Mouse (Mus musculus): ENCODE measurements at regions not wholly inside any gene's neighbourhood (a gene's known extent, or its start where the extent isn't known, plus 50 kb on each side); places are given as distances from the start of the nearest gene placed in this dataset.

DNA sequence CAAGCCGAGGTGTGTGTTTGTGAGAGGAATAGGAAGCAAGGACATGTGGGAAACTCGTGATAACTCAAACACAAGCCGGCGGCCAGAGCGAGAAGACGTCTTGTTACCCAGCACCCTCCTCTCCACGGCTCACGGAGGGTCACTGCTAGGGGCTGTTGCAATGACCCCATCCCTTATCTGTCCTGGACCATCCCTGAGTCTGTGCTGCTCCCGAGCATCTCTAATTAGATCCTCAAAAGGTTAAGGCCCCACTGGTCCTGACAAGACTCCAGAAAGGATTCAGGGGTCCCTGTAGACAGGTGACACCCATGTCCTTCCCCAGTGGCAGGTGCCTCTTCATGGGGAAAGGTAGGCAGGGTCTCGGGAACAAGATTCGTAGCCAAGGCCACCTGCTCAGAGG is 212.6 kb downstream of the Gm26897 start:
- Histone ChIP-seq H3K4me2 (no peak overlapping the region), H3K4me3 (replicated peaks) (no peak overlapping the region), H3K27ac (no peak overlapping the region), H3K36me3 (no peaks in the 10 kb centered on the region), H3K4me1 (replicated peaks) (peaks cover 11% of the 10 kb centered on the region; the same call in 1 of the 2 replicates), H3K9me3 (no peaks in the 10 kb centered on the region), H3K9ac (replicated peaks) (no peak overlapping the region), H3K27me3 (peaks cover 52% of the 10 kb centered on the region)
- no peak for ATAC-seq (ENCODE audit: insufficient number of reproducible peaks, insufficient read depth, low FRiP score, low TSS enrichment, low read depth)
- 89% methylated on average over 11 of the region's 11 CpGs for WGBS

DNA sequence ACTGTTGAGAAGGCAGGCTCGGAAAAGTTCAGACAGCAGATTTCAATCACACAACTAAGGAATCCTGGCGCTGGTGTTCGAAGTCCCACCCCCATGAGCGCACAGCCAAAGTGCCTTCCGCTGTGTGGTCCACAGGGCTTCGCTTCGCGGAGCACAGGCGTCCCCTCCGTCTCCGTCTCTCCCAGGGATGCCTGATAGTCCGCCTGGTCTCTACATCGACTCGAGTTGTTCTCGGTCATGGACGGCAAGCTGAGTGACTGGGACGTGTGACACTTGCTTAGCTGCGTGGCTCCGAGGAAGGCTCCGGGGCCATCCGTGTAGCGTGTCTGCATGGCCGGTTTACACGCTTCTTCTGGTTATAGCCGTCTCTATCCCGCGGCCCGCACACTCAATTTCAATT is 224.0 kb downstream of the Gm26897 start:
- Histone ChIP-seq H3K9me3 (no peaks in the 10 kb centered on the region), H3K4me1 (replicated peaks) (no peaks in the 10 kb centered on the region), H3K36me3 (no peaks in the 10 kb centered on the region), H3K9ac (replicated peaks) (no peak overlapping the region), H3K27ac (no peak overlapping the region), H3K4me3 (replicated peaks) (no peak overlapping the region), H3K27me3 (peaks cover 39% of the 10 kb centered on the region), H3K4me2 (no peak overlapping the region)
- no peak for ATAC-seq (ENCODE audit: insufficient number of reproducible peaks, insufficient read depth, low FRiP score, low TSS enrichment, low read depth)
- 72% methylated on average over 28 of the region's 28 CpGs for WGBS

DNA sequence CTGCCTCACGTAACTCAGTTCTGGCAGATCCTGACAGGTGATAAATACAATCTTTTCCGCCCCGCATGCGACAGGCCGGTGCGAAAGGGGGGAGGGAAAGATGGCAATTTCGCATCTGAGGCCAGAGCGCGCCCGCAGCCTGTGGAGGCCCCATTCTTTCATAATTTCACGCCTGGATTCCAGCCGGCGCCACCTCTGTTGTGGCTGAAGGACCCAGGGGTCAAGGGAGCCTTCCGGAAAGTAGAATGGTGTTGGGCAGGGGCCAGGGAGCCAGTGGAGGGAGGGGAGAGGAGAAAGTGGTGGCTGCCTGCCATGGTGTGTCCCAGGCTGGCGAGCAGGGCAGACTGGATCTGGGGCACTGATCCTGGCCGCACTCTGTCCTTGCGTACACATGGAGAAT is 224.5 kb downstream of the Gm26897 start:
- Histone ChIP-seq H3K4me3 (replicated peaks) (no peak overlapping the region), H3K36me3 (no peaks in the 10 kb centered on the region), H3K4me1 (replicated peaks) (no peaks in the 10 kb centered on the region), H3K9me3 (no peaks in the 10 kb centered on the region), H3K9ac (replicated peaks) (no peak overlapping the region), H3K27ac (no peak overlapping the region), H3K27me3 (peaks cover 39% of the 10 kb centered on the region), H3K4me2 (no peak overlapping the region; the same call in 1 of the 2 replicates)
- 70% methylated on average over 17 of the region's 17 CpGs for WGBS
- ATAC-seq (ENCODE audit: insufficient number of reproducible peaks, insufficient read depth, low FRiP score, low TSS enrichment, low read depth) = no peak

DNA sequence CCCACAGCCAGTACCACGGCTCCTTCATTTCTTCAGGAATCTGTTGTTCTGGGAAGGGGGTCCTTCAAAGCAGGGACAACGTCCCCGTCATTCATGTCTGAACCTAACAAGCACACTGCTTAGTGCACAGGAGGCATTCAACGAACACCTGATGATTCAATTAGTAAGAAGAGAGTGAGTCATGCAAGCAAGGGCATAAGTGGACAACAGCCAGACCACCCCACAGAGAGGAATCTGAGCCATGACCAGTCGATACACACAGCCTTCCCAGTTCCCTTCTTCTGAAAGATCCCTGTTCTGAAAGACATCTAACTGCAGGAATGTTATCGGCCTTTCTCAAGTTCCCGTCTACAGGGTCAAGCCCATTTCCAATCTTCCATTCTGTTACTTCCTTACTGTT is 231.6 kb downstream of the Gm26897 start:
- H3K27ac ChIP-seq = no peak overlapping the region
- no peak overlapping the region for H3K4me2 ChIP-seq
- peaks cover 9% of the 10 kb centered on the region; the same call in 1 of the 2 replicates for H3K27me3 ChIP-seq
- ATAC-seq (ENCODE audit: insufficient number of reproducible peaks, insufficient read depth, low FRiP score, low TSS enrichment, low read depth) = no peak
- no peak overlapping the region for H3K9ac ChIP-seq (replicated peaks)
- no peaks in the 10 kb centered on the region for H3K4me1 ChIP-seq (replicated peaks)
- no peak overlapping the region for H3K4me3 ChIP-seq (replicated peaks)
- no peaks in the 10 kb centered on the region for H3K36me3 ChIP-seq
- WGBS = 87% methylated on average over 7 of the region's 7 CpGs
- H3K9me3 ChIP-seq = no peaks in the 10 kb centered on the region

DNA sequence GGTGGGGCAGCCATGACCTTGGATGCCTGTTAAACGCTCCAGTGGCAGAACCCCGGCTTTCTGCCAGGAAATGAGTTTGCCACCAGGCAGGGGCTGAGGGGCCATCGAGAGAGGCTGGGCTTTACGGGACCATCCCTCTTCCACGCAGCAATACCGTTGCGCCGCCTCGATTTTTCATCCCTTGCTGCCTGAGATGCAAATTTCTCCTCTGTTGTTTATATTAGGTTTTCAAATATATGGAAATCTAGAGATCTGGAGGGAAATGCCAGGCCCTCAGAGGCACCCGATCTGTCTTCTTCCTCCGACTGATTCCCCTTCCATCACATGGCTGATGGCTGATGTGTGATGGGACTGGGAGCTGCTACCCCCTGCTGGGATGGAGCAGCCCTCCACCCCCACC is 234.4 kb downstream of the Gm26897 start:
- H3K27ac ChIP-seq = no peak overlapping the region
- peaks cover 15% of the 10 kb centered on the region; the same call in 1 of the 2 replicates for H3K27me3 ChIP-seq
- no peaks in the 10 kb centered on the region for H3K9me3 ChIP-seq
- ATAC-seq (ENCODE audit: insufficient number of reproducible peaks, insufficient read depth, low FRiP score, low TSS enrichment, low read depth) = no peak
- H3K4me3 ChIP-seq (replicated peaks) = no peak overlapping the region
- no peaks in the 10 kb centered on the region for H3K4me1 ChIP-seq (replicated peaks)
- H3K4me2 ChIP-seq = no peak overlapping the region
- no peaks in the 10 kb centered on the region for H3K36me3 ChIP-seq
- WGBS = 68% methylated on average over 11 of the region's 11 CpGs
- H3K9ac ChIP-seq (replicated peaks) = no peak overlapping the region

DNA sequence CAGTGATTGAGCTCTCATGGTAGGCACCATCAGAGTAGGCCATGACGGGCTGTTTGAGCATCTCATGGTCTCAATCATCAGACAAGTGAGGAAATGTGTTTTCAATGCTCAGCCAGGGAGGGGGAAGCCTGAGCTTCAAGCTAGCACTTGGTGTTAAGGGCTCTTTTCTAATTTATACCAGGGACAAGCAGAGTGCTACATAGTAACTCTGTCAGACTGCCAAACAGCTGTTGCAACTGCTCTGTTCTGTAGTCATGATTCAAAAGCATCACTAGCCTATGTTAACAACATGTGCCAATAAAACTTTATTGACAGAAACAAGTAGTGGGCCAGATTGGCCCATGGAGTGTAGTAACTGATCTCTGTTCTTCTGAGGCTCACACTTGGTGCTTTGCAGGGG is 235.0 kb downstream of the Gm26897 start:
- H3K4me1 ChIP-seq (replicated peaks) = no peaks in the 10 kb centered on the region
- no peak overlapping the region for H3K4me3 ChIP-seq (replicated peaks)
- H3K27me3 ChIP-seq = peaks cover 16% of the 10 kb centered on the region; the same call in 1 of the 2 replicates
- H3K4me2 ChIP-seq = no peak overlapping the region
- no peaks in the 10 kb centered on the region for H3K36me3 ChIP-seq
- no peaks in the 10 kb centered on the region for H3K9me3 ChIP-seq
- 63% methylated on average over 1 of the region's 1 CpGs for WGBS
- ATAC-seq (ENCODE audit: insufficient number of reproducible peaks, insufficient read depth, low FRiP score, low TSS enrichment, low read depth) = no peak
- no peak overlapping the region for H3K27ac ChIP-seq
- H3K9ac ChIP-seq (replicated peaks) = no peak overlapping the region

DNA sequence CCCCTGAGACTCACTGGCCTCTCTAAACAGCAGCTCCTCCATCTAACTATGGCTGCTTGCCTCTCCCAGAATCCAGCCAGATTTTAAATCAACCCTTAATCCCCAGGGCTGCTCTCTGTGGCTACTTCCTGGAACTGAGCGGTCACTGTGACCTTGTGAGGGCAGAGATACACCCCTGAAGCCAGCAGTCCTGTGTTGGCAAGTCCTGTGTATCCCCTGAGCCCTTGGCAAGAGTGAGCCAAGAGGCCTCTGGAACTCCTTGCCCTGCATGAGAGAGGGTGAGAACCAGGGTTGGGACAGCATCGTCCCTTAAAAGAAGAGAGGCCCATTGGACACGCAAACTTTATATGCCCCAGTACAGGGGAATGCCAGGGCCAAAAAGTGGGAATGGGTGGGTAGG is 237.5 kb downstream of the Gm26897 start:
- H3K4me3 ChIP-seq (replicated peaks) = no peak overlapping the region
- 75% methylated on average over 3 of the region's 3 CpGs for WGBS
- H3K27ac ChIP-seq = no peak overlapping the region
- no peak for ATAC-seq (ENCODE audit: insufficient number of reproducible peaks, insufficient read depth, low FRiP score, low TSS enrichment, low read depth)
- H3K4me1 ChIP-seq (replicated peaks) = no peaks in the 10 kb centered on the region
- peaks cover 10% of the 10 kb centered on the region; the same call in 1 of the 2 replicates for H3K9me3 ChIP-seq
- no peak overlapping the region for H3K9ac ChIP-seq (replicated peaks)
- no peaks in the 10 kb centered on the region for H3K36me3 ChIP-seq
- H3K4me2 ChIP-seq = no peak overlapping the region
- H3K27me3 ChIP-seq = peaks cover 16% of the 10 kb centered on the region; the same call in 1 of the 2 replicates

DNA sequence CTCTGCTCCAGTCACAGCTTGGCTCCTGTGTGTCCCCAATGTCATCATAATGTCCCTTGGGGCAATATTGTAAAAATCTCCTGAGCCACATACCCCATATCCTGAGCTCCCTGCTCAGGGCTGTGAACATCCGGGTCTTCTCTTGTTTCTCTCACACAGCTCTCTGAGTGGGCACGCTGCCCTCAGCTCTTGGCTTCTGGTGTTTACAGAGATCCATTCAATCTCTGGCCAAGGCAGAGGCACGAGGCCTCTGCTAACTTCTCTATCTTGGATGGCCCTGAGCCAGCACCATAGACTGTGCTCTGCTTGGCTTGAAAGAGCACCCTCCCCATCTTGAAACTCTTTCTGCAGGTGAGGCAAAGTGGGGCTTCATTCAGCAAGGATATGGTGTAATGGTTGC is 238.2 kb downstream of the Gm26897 start:
- 74% methylated on average over 3 of the region's 3 CpGs for WGBS
- 0 out of 2 replicates have a peak, but pooled peaks cover 11% of the 10 kb centered on the region for H3K27me3 ChIP-seq
- no peak overlapping the region for H3K4me3 ChIP-seq (replicated peaks)
- no peaks in the 10 kb centered on the region for H3K36me3 ChIP-seq
- H3K4me1 ChIP-seq (replicated peaks) = no peaks in the 10 kb centered on the region
- ATAC-seq (ENCODE audit: insufficient number of reproducible peaks, insufficient read depth, low FRiP score, low TSS enrichment, low read depth) = no peak
- H3K9me3 ChIP-seq = peaks cover 10% of the 10 kb centered on the region; the same call in 1 of the 2 replicates
- H3K4me2 ChIP-seq = no peak overlapping the region
- no peak overlapping the region for H3K27ac ChIP-seq
- no peak overlapping the region for H3K9ac ChIP-seq (replicated peaks)

DNA sequence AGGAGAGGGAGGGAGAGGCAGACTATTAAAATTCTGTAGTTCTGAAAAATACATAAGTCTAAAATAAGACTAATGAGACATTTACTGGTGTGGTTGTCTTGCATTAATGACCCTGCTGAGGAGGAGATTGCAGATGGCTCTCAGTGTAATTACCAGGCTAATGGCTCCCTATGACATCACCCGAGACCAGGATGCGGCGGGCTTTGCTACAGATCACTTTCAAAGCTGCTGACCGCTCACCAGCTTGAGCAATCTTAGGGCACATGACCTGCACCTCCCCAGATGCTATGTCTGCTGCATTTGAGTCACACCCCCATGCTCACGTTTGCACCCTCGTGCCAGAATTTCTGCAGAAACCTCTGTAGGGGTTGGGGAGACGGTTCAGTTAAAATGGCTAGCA is 242.0 kb downstream of the Gm26897 start:
- no peaks in the 10 kb centered on the region for H3K36me3 ChIP-seq
- H3K9me3 ChIP-seq = peaks cover 10% of the 10 kb centered on the region; the same call in 1 of the 2 replicates
- ATAC-seq (ENCODE audit: insufficient number of reproducible peaks, insufficient read depth, low FRiP score, low TSS enrichment, low read depth) = no peak
- H3K27ac ChIP-seq = no peak overlapping the region
- WGBS = 32% methylated on average over 7 of the region's 7 CpGs
- no peak overlapping the region for H3K9ac ChIP-seq (replicated peaks)
- H3K4me3 ChIP-seq (replicated peaks) = no peak overlapping the region
- no peak overlapping the region for H3K4me2 ChIP-seq
- H3K4me1 ChIP-seq (replicated peaks) = no peaks in the 10 kb centered on the region
- 0 out of 2 replicates have a peak, but pooled peaks cover 7% of the 10 kb centered on the region for H3K27me3 ChIP-seq

DNA sequence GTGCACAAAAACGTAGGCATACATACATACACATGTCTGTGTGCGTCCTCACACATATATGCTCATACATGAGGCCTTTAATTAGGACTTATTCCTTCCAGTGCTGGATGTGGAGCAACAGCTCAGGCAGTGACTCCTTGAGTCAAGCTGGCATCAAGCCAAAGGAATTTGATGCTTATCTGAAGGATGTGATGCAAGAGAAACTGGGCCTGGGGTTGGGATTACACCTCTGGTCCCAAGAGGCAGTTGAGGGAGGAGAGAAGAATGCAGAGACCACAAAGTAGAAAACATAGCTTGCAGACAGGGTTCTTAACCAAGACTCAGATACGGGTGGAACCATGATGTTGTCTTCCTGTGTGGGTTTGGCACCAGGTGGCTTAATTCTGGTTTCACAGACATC is 245.9 kb downstream of the Gm26897 start:
- ATAC-seq (ENCODE audit: insufficient number of reproducible peaks, insufficient read depth, low FRiP score, low TSS enrichment, low read depth) = no peak

DNA sequence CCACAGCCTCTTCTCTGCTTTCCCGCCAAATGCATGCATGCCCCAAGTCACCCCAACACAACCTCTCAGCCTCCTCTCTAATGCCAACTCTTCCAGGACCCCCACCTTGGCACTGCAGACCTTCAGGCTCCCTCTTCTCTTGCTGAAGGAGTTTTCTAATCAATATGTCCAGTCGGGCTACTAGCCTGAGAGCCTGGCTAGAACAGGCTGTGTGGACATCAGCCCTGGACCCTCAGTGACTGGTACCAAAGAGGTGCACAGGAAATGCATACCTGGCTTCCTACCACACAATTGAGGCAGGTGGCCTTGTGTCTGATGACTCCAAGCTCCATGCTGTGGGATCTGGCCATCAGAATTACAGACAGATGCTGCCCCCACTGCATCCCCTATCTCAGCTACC is 248.4 kb downstream of the Gm26897 start:
- Histone ChIP-seq H3K27ac (no peak overlapping the region), H3K4me1 (replicated peaks) (no peaks in the 10 kb centered on the region), H3K27me3 (no peaks in the 10 kb centered on the region), H3K4me3 (replicated peaks) (no peak overlapping the region), H3K36me3 (no peaks in the 10 kb centered on the region), H3K4me2 (no peak overlapping the region), H3K9me3 (peaks cover 4% of the 10 kb centered on the region; the same call in 1 of the 2 replicates), H3K9ac (replicated peaks) (no peak overlapping the region)
- ATAC-seq (ENCODE audit: insufficient number of reproducible peaks, insufficient read depth, low FRiP score, low TSS enrichment, low read depth) = no peak
- WGBS = 87% methylated on average over 2 of the region's 2 CpGs

More for the DNA sequence above, 245.9 kb downstream of the Gm26897 start:
- Histone ChIP-seq H3K9ac (replicated peaks) (no peak overlapping the region), H3K36me3 (no peaks in the 10 kb centered on the region), H3K9me3 (peaks cover 10% of the 10 kb centered on the region), H3K4me1 (replicated peaks) (no peaks in the 10 kb centered on the region), H3K4me3 (replicated peaks) (no peak overlapping the region), H3K27ac (no peak overlapping the region), H3K27me3 (no peaks in the 10 kb centered on the region), H3K4me2 (no peak overlapping the region)
- 90% methylated on average over 3 of the region's 3 CpGs for WGBS

DNA sequence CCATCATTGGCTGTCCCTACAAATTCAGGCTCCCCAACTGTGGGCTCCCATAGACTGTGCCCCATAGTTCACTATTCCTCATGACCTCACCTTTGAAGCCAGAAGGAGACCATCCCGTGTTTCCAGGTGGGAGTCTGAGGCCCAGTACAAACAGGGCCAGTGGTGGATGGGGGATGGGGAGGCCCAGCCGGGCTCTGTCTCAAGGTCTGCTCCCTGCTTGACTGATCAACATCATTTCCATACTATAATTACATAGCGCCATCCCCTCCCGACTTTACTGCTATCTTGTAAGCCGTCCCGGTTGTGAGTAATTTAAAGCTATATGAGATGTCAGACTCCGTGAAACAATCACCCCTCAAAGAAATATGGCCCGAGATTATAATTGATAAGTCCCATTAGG is 252.3 kb downstream of the Gm26897 start:
- Histone ChIP-seq H3K36me3 (no peaks in the 10 kb centered on the region), H3K9ac (replicated peaks) (no peak overlapping the region), H3K27me3 (no peaks in the 10 kb centered on the region), H3K9me3 (peaks cover 4% of the 10 kb centered on the region; the same call in 1 of the 2 replicates), H3K4me1 (replicated peaks) (no peaks in the 10 kb centered on the region), H3K4me2 (no peak overlapping the region), H3K27ac (no peak overlapping the region), H3K4me3 (replicated peaks) (no peak overlapping the region)
- WGBS = 75% methylated on average over 8 of the region's 8 CpGs
- no peak for ATAC-seq (ENCODE audit: insufficient number of reproducible peaks, insufficient read depth, low FRiP score, low TSS enrichment, low read depth)

Data from limb, embryonic 12.5 days (tissue).